Mouse (Mus musculus) ES-E14 (cell line): ENCODE results near the gene Cdc14b.

Experiments
- CHD2 ChIP-seq: IDR thresholded peaks from 2 replicates; pipeline ENCODE4 v1.6.1; 2014; ENCODE audit warnings: mild to moderate bottlenecking, low read depth, low read length, inconsistent platforms
- MAFK ChIP-seq: IDR thresholded peaks from 2 replicates; pipeline ENCODE4 v1.6.1; 2014; ENCODE audit warnings: mild to moderate bottlenecking, low read depth, low read length, inconsistent platforms; ENCODE audit not compliant: insufficient read depth
- ZC3H11A ChIP-seq: IDR thresholded peaks from 2 replicates; pipeline ENCODE4 v1.6.1; 2012; ENCODE audit warnings: low read depth, mild to moderate bottlenecking, inconsistent platforms, low read length, borderline replicate concordance

GRCm38 (mm10) chr13:64248161-64248774, 26.8 kb downstream of the Cdc14b start:
- TF ChIP-seq CHD2 (no peak), ZC3H11A (no peak), MAFK (no peak)
